Mouse (Mus musculus): ENCODE measurements around the gene Cntnap5b.

DNA sequence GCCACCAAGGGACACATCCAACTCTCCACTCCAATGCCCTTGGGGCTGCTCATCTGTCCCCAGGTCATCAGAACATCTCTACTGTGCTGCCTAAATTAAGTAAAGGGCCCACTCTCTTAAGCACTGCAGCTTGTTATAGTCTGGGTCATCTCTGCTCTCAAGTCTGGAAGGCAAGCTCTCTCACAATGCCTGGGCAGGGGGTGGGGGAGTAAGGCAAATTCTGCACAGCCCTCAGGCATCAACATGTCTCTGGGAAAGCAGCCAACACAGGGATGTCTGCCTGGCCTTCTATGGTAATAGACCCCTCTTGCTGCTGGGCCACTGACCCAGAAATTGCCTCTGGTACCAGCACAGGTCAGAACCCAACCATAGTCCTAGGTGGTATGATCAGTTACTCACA lies 479.4 kb downstream of the Cntnap5b start:
- no peak for TF ChIP-seq POLR2A (IDR thresholded peaks at IDR 0.05; ENCODE audit: insufficient read depth, low read depth, low read length)
- TF ChIP-seq CTCF (IDR thresholded peaks at IDR 0.05; ENCODE audit: insufficient read depth, low read depth, low read length) = no peak
